Mouse (Mus musculus) cerebellum, adult 11 months (tissue): ENCODE data around the gene Stx6.

ENCODE experiments used
- DNase-seq: peaks from one replicate; pipeline ENCODE4 v3.0.0; 2022

Gene Stx6

DNA sequence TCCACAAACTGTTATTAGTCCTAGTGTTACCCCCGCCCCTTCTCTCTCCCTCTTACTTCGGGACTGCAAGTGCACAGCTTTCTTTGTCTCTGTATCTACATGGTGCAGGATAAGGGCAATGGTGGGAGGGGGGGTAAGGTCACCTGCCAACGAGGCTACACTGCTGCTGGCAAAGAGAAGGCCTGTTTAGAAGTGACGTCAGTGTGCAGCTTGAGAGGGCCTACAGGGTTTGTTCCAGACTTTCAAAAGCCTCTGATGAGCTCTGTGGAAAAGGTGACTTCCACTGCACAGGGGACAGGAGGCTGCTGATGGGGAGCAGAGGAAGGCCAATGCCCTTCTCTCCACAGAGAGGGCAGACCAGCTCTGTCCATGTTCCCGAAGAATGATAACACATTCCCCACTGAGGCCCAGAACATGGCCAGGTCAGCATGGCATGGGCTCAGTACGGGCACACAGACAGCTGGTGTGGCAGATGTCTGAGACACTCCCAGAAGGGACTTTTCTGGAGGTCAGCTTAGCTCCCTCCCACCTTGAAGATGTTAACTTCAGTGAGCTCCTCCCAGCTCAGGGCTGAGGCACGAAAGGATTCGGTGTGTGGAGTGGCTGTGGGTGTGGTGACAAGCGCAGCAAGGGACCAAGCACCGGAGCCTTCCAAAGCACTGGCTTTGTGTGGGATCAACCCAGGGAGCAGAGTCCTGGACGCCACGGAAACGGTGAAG is 78.0 kb downstream of the Stx6 start:
- no peak for DNase-seq

DNA sequence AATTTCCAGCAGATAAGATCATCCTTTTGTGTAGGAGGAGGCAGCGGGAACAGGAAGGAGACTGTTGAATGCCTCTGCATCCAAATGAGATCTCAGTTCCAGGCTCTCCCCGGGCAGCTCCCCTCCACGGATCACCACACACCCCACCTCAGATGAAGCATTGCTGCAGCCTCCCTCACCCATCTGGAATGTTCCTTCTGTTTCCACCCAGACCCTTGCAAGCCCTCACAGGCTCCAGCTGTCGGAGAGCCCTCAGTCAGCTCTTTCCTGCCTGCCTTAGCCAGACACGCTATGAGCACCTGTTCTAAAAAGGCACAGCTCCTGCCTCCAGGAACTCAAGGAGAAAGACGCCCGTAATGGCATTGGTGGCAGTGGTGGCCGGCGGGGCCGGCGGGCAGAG is 78.9 kb downstream of the Stx6 start:
- DNase-seq, result no peak

DNA sequence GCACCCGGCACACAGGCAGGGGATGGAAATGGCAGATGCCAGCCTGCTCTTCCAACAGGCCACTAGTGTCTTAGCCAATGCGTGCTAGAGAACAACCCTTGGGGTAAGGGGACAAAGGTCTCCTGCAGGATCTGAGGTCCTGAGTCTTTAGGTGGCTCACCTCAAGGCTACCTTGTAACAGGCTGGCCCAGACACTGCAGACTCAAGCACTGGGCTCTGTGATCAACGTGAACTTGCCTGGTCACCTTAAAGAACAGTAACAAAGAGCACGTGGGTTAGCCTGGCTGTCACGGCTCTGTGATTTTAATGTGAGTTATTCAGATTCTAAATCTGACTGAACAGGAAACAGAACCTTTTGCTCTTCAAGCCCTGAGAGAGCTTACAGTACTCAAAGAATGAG is 79.6 kb downstream of the Stx6 start:
- no peak for DNase-seq

GRCm38 (mm10) chr1:155239169-155239568 is 80.7 kb downstream of the Stx6 start:
- DNase-seq, result no peak

- DNase-seq, result no peak
Observed at GRCm38 (mm10) chr1:155239962-155240717, 81.6 kb downstream of the Stx6 start.

- no peak for DNase-seq
Observed at GRCm38 (mm10) chr1:155241701-155242487, 83.4 kb downstream of the Stx6 start.

DNA sequence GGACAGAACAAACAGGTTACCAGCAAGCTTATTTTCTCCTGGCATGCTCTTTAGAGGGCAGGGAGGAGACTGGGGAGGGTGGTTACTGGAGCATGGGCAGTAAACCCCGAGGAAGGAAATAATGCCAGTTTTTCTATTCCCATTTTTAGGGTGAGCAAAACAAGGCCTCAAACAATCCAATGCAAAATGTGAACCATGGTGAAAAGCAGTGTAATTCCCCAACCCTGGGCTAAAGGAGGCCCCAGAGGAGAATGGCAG is 83.9 kb downstream of the Stx6 start:
- no peak for DNase-seq

- DNase-seq, result no peak
Observed at GRCm38 (mm10) chr1:155243797-155244770, 85.6 kb downstream of the Stx6 start, which contains the start of gene BC034090. BC034090 (minus strand) TSS chr1:155244444.

DNA sequence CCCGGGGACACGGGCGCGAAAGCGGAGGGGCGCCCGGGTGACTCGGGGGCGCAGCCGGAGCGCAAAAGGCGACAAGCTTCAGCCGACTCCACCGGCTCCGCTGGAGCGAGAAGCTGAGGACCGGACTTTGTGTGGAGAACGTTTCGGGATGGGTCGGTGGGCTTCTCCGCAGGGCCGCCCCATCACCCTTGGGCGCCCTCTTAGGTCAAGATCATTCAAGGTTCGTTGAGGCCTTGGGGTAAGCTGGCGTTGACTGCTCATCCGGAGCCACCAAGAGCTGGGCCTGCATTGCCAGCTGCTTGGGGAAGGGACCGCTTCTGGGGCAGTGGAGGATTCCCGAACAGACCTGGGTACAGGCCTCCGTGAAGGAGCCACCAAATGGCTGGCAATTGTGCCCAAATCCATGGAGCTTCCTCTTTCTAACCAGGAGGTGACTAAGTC is 86.3 kb downstream of the Stx6 start:
- DNase-seq, result no peak

DNA sequence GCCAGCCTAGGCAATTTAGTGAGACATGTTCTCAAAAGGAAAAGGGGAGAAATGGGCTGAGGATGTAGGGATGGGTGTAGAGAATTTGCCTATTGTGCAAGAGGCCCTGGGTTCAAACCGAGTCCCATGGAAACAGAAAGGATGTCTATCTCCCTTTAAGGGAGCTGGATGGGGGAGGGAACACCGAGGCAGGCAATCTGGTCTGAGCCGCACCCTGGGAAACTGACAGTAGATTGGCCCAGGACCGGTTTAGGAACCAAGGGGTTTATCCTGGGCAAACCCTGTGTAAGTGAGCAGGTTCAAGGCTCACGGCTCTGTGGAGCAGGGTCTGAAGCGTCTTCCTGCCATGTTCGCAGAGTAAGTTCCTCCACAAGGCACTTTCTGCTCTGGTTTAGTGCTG is 87.0 kb downstream of the Stx6 start:
- DNase-seq, result no peak

DNA sequence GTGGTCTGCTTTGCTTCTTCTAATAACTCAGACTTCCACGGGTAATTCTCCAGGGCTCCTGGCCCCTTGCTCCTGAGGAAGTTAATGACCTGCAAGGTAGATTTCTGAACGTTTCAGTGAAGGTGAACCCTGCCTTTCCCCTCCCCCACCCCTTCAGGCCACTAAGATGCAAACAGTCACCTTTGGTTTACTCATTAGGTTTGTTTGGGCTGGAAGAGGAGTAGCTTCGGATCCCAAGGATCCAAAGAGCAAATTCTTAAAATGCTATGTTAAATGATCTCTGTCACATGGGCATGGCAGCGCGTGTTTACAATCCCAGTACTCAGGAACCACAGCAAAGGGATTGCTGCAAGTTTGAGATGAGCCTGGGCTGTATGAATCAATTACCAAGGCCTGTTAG is 88.9 kb downstream of the Stx6 start:
- DNase-seq, result no peak

- DNase-seq, result no peak
Observed at GRCm38 (mm10) chr1:155248041-155248440, 89.5 kb downstream of the Stx6 start.

DNA sequence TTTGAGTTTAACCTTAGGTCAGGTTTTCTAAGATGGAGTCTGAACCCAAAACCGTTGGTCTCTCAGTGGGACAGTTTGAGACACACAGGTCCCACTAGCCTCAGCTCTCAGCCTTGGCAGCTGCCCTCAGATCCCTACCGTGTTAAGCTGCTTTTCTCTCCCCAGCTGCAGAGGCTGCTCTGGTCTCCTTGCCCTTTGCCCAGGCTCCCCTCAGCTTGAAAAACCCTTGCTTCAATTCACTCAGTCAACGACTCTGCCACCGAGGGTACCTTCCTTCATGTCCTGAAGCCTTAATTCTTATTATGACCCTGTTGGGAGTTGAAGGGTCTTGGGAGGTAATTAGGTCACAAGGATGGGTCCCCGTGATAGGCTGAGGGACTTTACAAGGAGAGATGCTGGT is 91.4 kb downstream of the Stx6 start:
- DNase-seq, result no peak

DNA sequence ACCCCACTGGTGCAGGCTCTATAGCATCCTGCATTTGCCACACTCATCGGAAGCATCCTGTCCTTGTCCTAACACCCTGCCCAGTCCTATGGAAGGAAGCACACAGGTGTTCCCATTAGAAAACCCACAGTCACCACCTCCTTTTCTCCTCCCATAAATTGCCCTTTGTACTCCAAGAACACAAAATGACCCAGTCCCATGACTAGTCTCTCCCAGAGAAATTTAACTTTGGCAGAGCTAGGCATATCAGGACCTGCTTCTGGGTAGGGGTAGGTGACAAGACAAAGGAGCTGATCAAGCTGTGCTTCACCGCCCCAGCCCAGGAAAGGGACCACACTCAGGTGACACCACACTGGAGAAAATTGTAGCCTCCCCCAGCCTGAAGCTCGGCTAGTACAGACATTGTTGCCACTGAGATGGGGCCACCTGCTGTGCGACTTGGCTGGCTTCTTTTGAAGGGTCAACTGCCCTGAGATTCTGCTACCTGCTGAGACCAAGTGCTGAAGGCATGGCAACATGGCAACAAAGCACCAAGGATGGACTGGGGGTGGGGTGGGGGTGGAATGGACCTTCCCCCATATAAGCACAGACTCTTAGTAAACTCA is 92.1 kb downstream of the Stx6 start:
- DNase-seq, result no peak

GRCm38 (mm10) chr1:155251596-155251995 is 93.1 kb downstream of the Stx6 start:
- no peak for DNase-seq

- no peak for DNase-seq
Observed at GRCm38 (mm10) chr1:155252631-155253121, 94.2 kb downstream of the Stx6 start.

- DNase-seq, result no peak
Observed at GRCm38 (mm10) chr1:155253126-155253525, 94.6 kb downstream of the Stx6 start.

GRCm38 (mm10) chr1:155254309-155254708 is 95.8 kb downstream of the Stx6 start:
- DNase-seq, result no peak
